Mouse (Mus musculus) olfactory bulb, adult 2 months (tissue): ENCODE data around the gene Gm9944.

Source experiments
- CTCF ChIP-seq: fragments of 200-500 bp; IDR thresholded peaks from 2 replicates; pipeline ENCODE4 v1.5.1; 2012; ENCODE audit warnings: low read depth, mild to moderate bottlenecking, low read length, moderate library complexity; ENCODE audit not compliant: insufficient read depth
- POLR2A ChIP-seq: fragments of 200-500 bp; IDR thresholded peaks from 2 replicates; pipeline ENCODE4 v1.6.1; 2012; ENCODE audit warnings: mild to moderate bottlenecking, low read depth, low read length, moderate library complexity; ENCODE audit not compliant: insufficient read depth

DNA sequence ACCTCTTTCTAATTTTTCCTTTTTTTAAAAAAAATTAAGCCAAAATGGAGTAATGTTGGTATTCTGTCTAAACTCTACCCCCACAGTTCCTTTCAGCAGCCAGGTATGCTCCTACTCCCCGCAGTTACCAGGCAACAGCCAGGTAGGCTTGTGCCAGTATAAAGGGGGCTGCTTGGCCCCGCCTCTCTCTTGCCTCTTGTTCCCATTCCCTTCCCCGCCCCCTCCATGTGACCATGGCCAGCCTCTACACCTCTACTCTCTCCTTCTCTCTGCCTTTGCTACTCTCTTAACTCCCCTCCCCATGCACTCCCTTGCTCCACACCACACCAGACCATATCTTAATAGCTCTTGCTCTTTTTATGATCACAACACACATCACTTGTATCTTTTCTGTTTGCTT lies 46.9 kb downstream of the Gm9944 start:
- no peak for TF ChIP-seq CTCF
- TF ChIP-seq POLR2A, result no peak
